Mouse (Mus musculus) 3134 (cell line): ENCODE data around the gene Ang2.

ENCODE experiments used
- DNase-seq: peaks from one replicate; pipeline ENCODE4 v3.0.0-alpha.2; 2011; ENCODE audit warnings: low spot score; ENCODE audit not compliant: insufficient read length; ENCODE audit errors: extremely low read depth

The Ang2 gene

DNA sequence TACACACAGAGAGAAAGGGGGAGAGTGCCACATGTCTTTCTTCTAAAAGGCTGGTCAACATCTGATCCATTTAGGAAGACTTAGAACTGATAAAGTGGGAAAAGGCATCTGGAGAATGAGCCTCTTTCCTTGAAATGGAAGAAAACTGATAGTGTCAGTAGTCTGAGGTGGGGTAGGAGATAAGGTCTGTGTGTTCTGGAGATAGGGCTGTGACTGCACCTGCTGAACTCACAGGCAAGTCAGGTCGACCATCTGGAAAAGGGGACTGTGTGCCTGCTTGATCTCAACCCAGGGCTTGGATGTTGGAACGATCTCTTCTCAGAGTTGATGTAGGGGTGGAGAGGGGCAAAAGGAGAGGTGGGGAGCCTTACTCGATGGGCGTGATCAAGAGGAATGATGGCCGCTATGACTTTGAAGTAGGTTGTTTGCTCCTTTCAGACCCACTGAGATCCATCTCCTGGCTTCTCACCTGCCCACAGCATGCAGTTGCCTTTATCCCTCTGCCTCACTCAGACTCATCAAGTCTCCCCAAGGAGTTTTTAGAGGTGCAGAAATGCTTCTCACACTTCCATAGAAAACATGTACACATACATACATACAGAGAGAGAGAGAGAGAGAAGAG lies 46.6 kb downstream of the Ang2 start:
- no peak for DNase-seq

DNA sequence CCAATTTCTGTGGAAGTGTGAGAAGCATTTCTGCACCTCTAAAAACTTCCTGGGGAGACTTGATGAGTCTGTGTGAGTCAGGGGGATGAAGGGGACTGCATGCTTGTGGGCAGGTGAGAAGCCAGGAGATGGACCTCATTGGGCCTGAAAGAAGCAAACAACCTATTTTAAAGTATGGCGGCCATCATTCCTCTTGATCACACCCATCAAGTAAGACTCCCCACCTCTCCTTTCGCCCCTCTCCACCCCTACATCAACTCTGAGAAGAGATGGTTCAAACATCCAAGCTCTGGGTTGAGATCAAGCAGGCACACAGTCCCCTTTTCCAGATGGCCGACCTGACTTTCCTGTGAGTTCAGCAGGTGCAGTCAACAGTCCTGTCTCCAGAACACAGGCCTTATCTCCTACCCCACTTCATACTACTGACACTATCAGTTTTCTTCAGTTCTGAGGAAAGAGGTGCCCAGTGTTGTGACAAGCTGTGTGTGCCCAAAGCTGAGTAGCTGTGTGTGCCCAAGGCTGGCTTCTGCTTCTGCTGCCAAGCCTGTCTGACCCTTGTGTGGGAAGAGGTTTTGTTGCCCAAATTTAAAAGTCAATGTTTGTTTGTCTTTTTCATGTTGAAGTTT lies 48.6 kb downstream of the Ang2 start:
- no peak for DNase-seq

DNA sequence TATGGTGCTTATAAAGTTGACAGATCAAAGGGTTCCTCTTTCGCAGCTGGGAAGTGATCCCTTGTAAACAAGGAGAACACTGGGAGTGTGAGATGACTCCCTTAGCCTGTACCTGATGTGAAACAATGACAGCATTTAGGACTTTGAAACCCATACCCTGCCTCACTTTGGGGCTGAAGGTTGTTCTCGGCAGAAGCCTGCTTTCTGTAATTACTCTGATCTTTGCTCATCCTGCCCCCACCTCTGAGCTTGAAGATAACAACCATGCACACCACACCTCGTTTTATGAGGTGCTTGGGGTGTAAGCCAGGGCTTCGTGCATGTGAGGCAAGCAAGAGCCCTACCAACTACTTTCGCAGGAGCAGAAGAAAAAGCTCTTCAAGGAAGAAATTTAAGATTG lies 49.8 kb downstream of the Ang2 start:
- DNase-seq = no peak

DNA sequence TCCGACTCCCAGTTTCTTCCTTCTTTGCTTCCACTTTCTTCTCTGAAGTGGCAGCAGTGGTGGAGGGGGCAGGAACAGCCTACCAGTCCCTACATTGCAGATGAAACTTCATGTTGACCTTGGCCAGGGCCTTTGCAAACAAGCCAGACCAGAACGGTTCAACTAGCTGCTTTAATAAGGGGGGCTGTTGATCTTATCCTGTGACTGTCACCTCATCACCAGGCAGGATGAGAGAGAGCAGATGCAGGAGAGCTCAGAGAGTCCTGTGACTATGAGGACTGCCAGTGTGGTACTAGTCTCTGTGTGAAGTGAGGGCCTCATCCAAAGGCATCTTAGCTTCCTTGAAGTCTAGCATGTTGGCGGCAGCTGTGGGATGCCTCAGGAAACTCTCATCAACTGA lies 50.9 kb downstream of the Ang2 start:
- no peak for DNase-seq

DNA sequence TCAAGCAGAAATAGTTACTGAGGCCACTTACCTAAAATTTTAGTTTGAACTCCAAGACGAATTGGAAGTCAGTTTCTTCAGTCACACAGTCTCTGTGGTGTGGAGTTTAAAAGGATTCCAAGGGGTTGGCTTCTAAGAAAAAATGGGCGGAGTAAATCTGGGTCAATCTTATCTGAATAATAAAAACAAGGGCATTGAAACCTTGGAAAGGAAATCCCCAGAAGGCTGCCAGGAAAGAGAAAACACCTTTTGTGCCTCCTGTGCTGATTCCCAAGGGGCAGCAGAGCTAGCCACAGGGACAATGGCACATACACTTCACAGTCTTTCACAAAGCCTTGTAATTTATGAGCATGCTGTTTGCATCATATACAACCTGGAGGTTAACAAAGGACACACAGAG lies 52.3 kb downstream of the Ang2 start, which contains the start of gene Rnase1:
Rnase1 (minus strand) TSS at position 101 of the 400 bp plus-strand sequence.
- no peak for DNase-seq

DNA sequence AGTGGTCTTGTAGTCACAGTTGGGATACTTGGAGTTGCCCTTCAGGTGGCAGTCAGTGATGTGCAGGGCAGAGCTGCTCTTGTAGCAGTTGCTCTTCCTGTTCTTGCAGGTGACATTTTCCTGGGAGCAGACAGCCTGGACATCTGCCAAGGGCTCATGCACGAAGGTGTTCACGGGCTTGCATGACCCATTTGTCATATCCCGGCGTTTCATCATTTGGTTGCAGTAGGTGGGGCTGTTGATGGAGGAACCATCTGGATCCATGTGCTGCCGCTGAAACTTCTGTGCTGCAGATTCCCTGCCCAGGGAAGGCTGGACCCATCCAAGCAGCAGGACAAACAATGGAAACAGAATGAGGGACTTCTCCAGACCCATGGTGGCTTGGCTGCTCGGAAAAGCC lies 53.4 kb downstream of the Ang2 start:
- no peak for DNase-seq
